Mouse (Mus musculus): ENCODE measurements around the gene Hspg2. TPM values are rescaled to one million over a fixed set of nuclear protein-coding genes. Genes with fewer than 3 reads are reported as not detected.

The Hspg2 gene
- polyA plus RNA-seq, 1 experiment from 2014 or later = 5.2 TPM

- H3K27ac ChIP-seq (ENCODE audit: low read length) = no peak overlapping the region
- WGBS (ENCODE audit: insufficient replicate concordance) = 74% methylated on average over 5 of the region's 5 CpGs
Observed at GRCm38 (mm10) chr4:137500953-137501352, 32.4 kb downstream of the Hspg2 start.

GRCm38 (mm10) chr4:137502183-137502582 is 33.6 kb downstream of the Hspg2 start:
- H3K9me3 ChIP-seq (replicated peaks; ENCODE audit: control insufficient read depth, low read length) = no peaks in the 10 kb centered on the region
- no peak for ATAC-seq (ENCODE audit: low read depth)

More at GRCm38 (mm10) chr4:137500953-137501352, 32.4 kb downstream of the Hspg2 start:
- Histone ChIP-seq H3K9ac (ENCODE audit: low read depth, low read length) (no peak overlapping the region), H3K4me2 (ENCODE audit: low read depth, low read length) (no peak overlapping the region), H3K27me3 (ENCODE audit: control insufficient read depth, insufficient read depth, low read depth, low read length) (no peaks in the 10 kb centered on the region), H3K4me3 (ENCODE audit: low read depth, low read length) (no peak overlapping the region), H3K4me1 (ENCODE audit: control insufficient read depth, low read depth, low read length) (peaks cover 3% of the 10 kb centered on the region), H3K9me3 (replicated peaks; ENCODE audit: control insufficient read depth, low read length) (no peaks in the 10 kb centered on the region), H3K36me3 (ENCODE audit: control insufficient read depth, insufficient read depth) (no peaks in the 10 kb centered on the region)
- ATAC-seq (ENCODE audit: low read depth) = no peak

GRCm38 (mm10) chr4:137502801-137503200 is 34.2 kb downstream of the Hspg2 start:
- Histone ChIP-seq H3K27ac (ENCODE audit: low read length) (no peak overlapping the region), H3K4me1 (ENCODE audit: control insufficient read depth, low read depth, low read length) (peaks cover 3% of the 10 kb centered on the region), H3K4me2 (ENCODE audit: low read depth, low read length) (no peak overlapping the region), H3K4me3 (ENCODE audit: low read depth, low read length) (no peak overlapping the region), H3K9me3 (replicated peaks; ENCODE audit: control insufficient read depth, low read length) (no peaks in the 10 kb centered on the region), H3K9ac (ENCODE audit: low read depth, low read length) (no peak overlapping the region), H3K36me3 (ENCODE audit: control insufficient read depth, insufficient read depth) (no peaks in the 10 kb centered on the region), H3K27me3 (ENCODE audit: control insufficient read depth, insufficient read depth, low read depth, low read length) (no peaks in the 10 kb centered on the region)
- no peak for ATAC-seq (ENCODE audit: low read depth)
- WGBS (ENCODE audit: insufficient replicate concordance) = 77% methylated on average over 7 of the region's 7 CpGs

More at GRCm38 (mm10) chr4:137502183-137502582, 33.6 kb downstream of the Hspg2 start:
- no peaks in the 10 kb centered on the region for H3K36me3 ChIP-seq (ENCODE audit: control insufficient read depth, insufficient read depth)
- no peak overlapping the region for H3K9ac ChIP-seq (ENCODE audit: low read depth, low read length)
- H3K27me3 ChIP-seq (ENCODE audit: control insufficient read depth, insufficient read depth, low read depth, low read length) = no peaks in the 10 kb centered on the region
- no peak overlapping the region for H3K4me3 ChIP-seq (ENCODE audit: low read depth, low read length)
- H3K4me2 ChIP-seq (ENCODE audit: low read depth, low read length) = no peak overlapping the region
- H3K27ac ChIP-seq (ENCODE audit: low read length) = no peak overlapping the region
- WGBS (ENCODE audit: insufficient replicate concordance) = 79% methylated on average over 10 of the region's 10 CpGs
- H3K4me1 ChIP-seq (ENCODE audit: control insufficient read depth, low read depth, low read length) = peaks cover 3% of the 10 kb centered on the region

GRCm38 (mm10) chr4:137503509-137503971 is 35.0 kb downstream of the Hspg2 start:
- H3K27ac ChIP-seq (ENCODE audit: low read length) = no peak overlapping the region
- H3K4me3 ChIP-seq (ENCODE audit: low read depth, low read length) = no peak overlapping the region
- H3K9ac ChIP-seq (ENCODE audit: low read depth, low read length) = no peak overlapping the region
- H3K9me3 ChIP-seq (replicated peaks; ENCODE audit: control insufficient read depth, low read length) = no peaks in the 10 kb centered on the region
- ATAC-seq (ENCODE audit: low read depth) = no peak
- H3K36me3 ChIP-seq (ENCODE audit: control insufficient read depth, insufficient read depth) = no peaks in the 10 kb centered on the region
- WGBS (ENCODE audit: insufficient replicate concordance) = 42% methylated on average over 6 of the region's 6 CpGs
- no peaks in the 10 kb centered on the region for H3K27me3 ChIP-seq (ENCODE audit: control insufficient read depth, insufficient read depth, low read depth, low read length)
- H3K4me1 ChIP-seq (ENCODE audit: control insufficient read depth, low read depth, low read length) = peaks cover 3% of the 10 kb centered on the region
- H3K4me2 ChIP-seq (ENCODE audit: low read depth, low read length) = no peak overlapping the region

GRCm38 (mm10) chr4:137506629-137507028 is 38.1 kb downstream of the Hspg2 start:
- 0 out of 2 replicates have a peak, but pooled peaks have one; percentile 11 for ATAC-seq (ENCODE audit: low read depth)
- no peak overlapping the region for H3K27ac ChIP-seq (ENCODE audit: low read length)
- 76% methylated on average over 10 of the region's 10 CpGs for WGBS (ENCODE audit: insufficient replicate concordance)
- H3K4me1 ChIP-seq (ENCODE audit: control insufficient read depth, low read depth, low read length) = no peaks in the 10 kb centered on the region
- no peaks in the 10 kb centered on the region for H3K27me3 ChIP-seq (ENCODE audit: control insufficient read depth, insufficient read depth, low read depth, low read length)
- no peak overlapping the region for H3K4me2 ChIP-seq (ENCODE audit: low read depth, low read length)
- H3K36me3 ChIP-seq (ENCODE audit: control insufficient read depth, insufficient read depth) = no peaks in the 10 kb centered on the region
- no peak overlapping the region for H3K9ac ChIP-seq (ENCODE audit: low read depth, low read length)
- no peaks in the 10 kb centered on the region for H3K9me3 ChIP-seq (replicated peaks; ENCODE audit: control insufficient read depth, low read length)
- no peak overlapping the region for H3K4me3 ChIP-seq (ENCODE audit: low read depth, low read length)

GRCm38 (mm10) chr4:137509528-137509927 is 41.0 kb downstream of the Hspg2 start:
- no peaks in the 10 kb centered on the region for H3K36me3 ChIP-seq (ENCODE audit: control insufficient read depth, insufficient read depth)
- H3K9ac ChIP-seq (ENCODE audit: low read depth, low read length) = no peak overlapping the region
- H3K4me1 ChIP-seq (ENCODE audit: control insufficient read depth, low read depth, low read length) = no peaks in the 10 kb centered on the region
- no peak overlapping the region for H3K4me2 ChIP-seq (ENCODE audit: low read depth, low read length)
- no peaks in the 10 kb centered on the region for H3K9me3 ChIP-seq (replicated peaks; ENCODE audit: control insufficient read depth, low read length)
- no peaks in the 10 kb centered on the region for H3K27me3 ChIP-seq (ENCODE audit: control insufficient read depth, insufficient read depth, low read depth, low read length)
- H3K27ac ChIP-seq (ENCODE audit: low read length) = no peak overlapping the region
- WGBS (ENCODE audit: insufficient replicate concordance) = 63% methylated on average over 9 of the region's 9 CpGs
- no peak overlapping the region for H3K4me3 ChIP-seq (ENCODE audit: low read depth, low read length)
- ATAC-seq (ENCODE audit: low read depth) = no peak

GRCm38 (mm10) chr4:137510021-137510696 is 41.6 kb downstream of the Hspg2 start:
- H3K4me1 ChIP-seq (ENCODE audit: control insufficient read depth, low read depth, low read length) = no peaks in the 10 kb centered on the region
- H3K4me3 ChIP-seq (ENCODE audit: low read depth, low read length) = no peak overlapping the region
- ATAC-seq (ENCODE audit: low read depth) = no peak
- H3K4me2 ChIP-seq (ENCODE audit: low read depth, low read length) = no peak overlapping the region
- no peaks in the 10 kb centered on the region for H3K27me3 ChIP-seq (ENCODE audit: control insufficient read depth, insufficient read depth, low read depth, low read length)
- no peak overlapping the region for H3K9ac ChIP-seq (ENCODE audit: low read depth, low read length)
- H3K27ac ChIP-seq (ENCODE audit: low read length) = no peak overlapping the region
- 76% methylated on average over 15 of the region's 15 CpGs for WGBS (ENCODE audit: insufficient replicate concordance)
- H3K36me3 ChIP-seq (ENCODE audit: control insufficient read depth, insufficient read depth) = no peaks in the 10 kb centered on the region
- no peaks in the 10 kb centered on the region for H3K9me3 ChIP-seq (replicated peaks; ENCODE audit: control insufficient read depth, low read length)

GRCm38 (mm10) chr4:137512897-137513296 is 44.3 kb downstream of the Hspg2 start:
- H3K4me3 ChIP-seq (ENCODE audit: low read depth, low read length) = no peak overlapping the region
- no peaks in the 10 kb centered on the region for H3K27me3 ChIP-seq (ENCODE audit: control insufficient read depth, insufficient read depth, low read depth, low read length)
- H3K36me3 ChIP-seq (ENCODE audit: control insufficient read depth, insufficient read depth) = no peaks in the 10 kb centered on the region; the same call in 1 of the 2 replicates
- no peaks in the 10 kb centered on the region for H3K4me1 ChIP-seq (ENCODE audit: control insufficient read depth, low read depth, low read length)
- H3K9ac ChIP-seq (ENCODE audit: low read depth, low read length) = no peak overlapping the region
- WGBS (ENCODE audit: insufficient replicate concordance) = 70% methylated on average over 6 of the region's 6 CpGs
- no peak overlapping the region for H3K27ac ChIP-seq (ENCODE audit: low read length)
- ATAC-seq (ENCODE audit: low read depth) = no peak
- no peaks in the 10 kb centered on the region for H3K9me3 ChIP-seq (replicated peaks; ENCODE audit: control insufficient read depth, low read length)
- no peak overlapping the region for H3K4me2 ChIP-seq (ENCODE audit: low read depth, low read length)

GRCm38 (mm10) chr4:137517989-137518691 is 49.6 kb downstream of the Hspg2 start:
- Histone ChIP-seq H3K4me1 (ENCODE audit: control insufficient read depth, low read depth, low read length) (no peaks in the 10 kb centered on the region), H3K36me3 (ENCODE audit: control insufficient read depth, insufficient read depth) (no peaks in the 10 kb centered on the region; the same call in 1 of the 2 replicates), H3K27me3 (ENCODE audit: control insufficient read depth, insufficient read depth, low read depth, low read length) (no peaks in the 10 kb centered on the region), H3K4me3 (ENCODE audit: low read depth, low read length) (no peak overlapping the region), H3K27ac (ENCODE audit: low read length) (no peak overlapping the region), H3K4me2 (ENCODE audit: low read depth, low read length) (no peak overlapping the region), H3K9me3 (replicated peaks; ENCODE audit: control insufficient read depth, low read length) (no peaks in the 10 kb centered on the region), H3K9ac (ENCODE audit: low read depth, low read length) (no peak overlapping the region)
- WGBS (ENCODE audit: insufficient replicate concordance) = 70% methylated on average over 36 of the region's 36 CpGs
- ATAC-seq (ENCODE audit: low read depth) = no peak
